Mouse (Mus musculus) liver, embryonic 14.5 days (tissue): ENCODE results near the gene Nfasc. TPM values are rescaled to one million over a fixed set of nuclear protein-coding genes. Genes with fewer than 3 reads are reported as not detected.
A peak's percentile ranks its signal among the peaks of the same experiment; 100 is the strongest.

ENCODE experiments used
- ATAC-seq: fragments of 200-750 bp; cut with Nextera tagmentation; 2 replicates; pipeline ENCODE4 v1.8.0; 2017; ENCODE audit warnings: moderate number of reproducible peaks, mild to moderate bottlenecking, moderate library complexity; ENCODE audit not compliant: insufficient read depth
- DNase-seq, 3 experiments: peaks; one replicate each; pipeline ENCODE4 v3.0.0-alpha.2; 2012 to 2013; ENCODE audit warnings: low read depth in 3 of 3, low spot score in 3 of 3
- H3K27ac ChIP-seq: fragments of 300-500 bp; sonication (generic); 2 replicates; pipeline ENCODE4 v1.5.1; 2014; ENCODE audit warnings: moderate library complexity, mild to moderate bottlenecking, control low read depth, inconsistent platforms
- H3K27me3 ChIP-seq: fragments of 300-500 bp; sonication (generic); 2 replicates; pipeline ENCODE4 v1.6.1; 2014; ENCODE audit warnings: mild to moderate bottlenecking, low read length, moderate library complexity; ENCODE audit not compliant: control insufficient read depth, insufficient read depth
- H3K36me3 ChIP-seq: fragments of 300-500 bp; sonication (generic); replicated peaks from 2 replicates; pipeline ENCODE4 v1.6.1; 2014; ENCODE audit warnings: low read depth; ENCODE audit not compliant: control insufficient read depth, insufficient read depth
- H3K4me1 ChIP-seq, 2 experiments: fragments of 200-500 bp in 1 of 2; fragments of 300-500 bp in 1 of 2; sonication (generic) in 1 of 2; replicated peaks; 2 replicates each; pipeline ENCODE4 v1.6.1; 2012 to 2014; ENCODE audit warnings: antibody characterized with exemption in 1 of 2, inconsistent platforms in 1 of 2, low read length in 1 of 2; ENCODE audit not compliant: control insufficient read depth in 2 of 2, insufficient read depth in 2 of 2
- H3K4me2 ChIP-seq: fragments of 300-500 bp; sonication (generic); 2 replicates; pipeline ENCODE4 v1.6.1; 2014; ENCODE audit warnings: low read depth, mild to moderate bottlenecking, control low read depth, moderate library complexity
- H3K4me3 ChIP-seq, 2 experiments: fragments of 200-500 bp in 1 of 2; fragments of 300-500 bp in 1 of 2; sonication (generic) in 1 of 2; 2 replicates each; pipeline ENCODE4 v1.5.1; 2012 to 2014; ENCODE audit warnings: low read depth in 2 of 2, low read length in 2 of 2, mild to moderate bottlenecking in 2 of 2, control low read depth in 1 of 2, inconsistent platforms in 1 of 2, moderate library complexity in 1 of 2; ENCODE audit not compliant: insufficient read depth in 1 of 2
- H3K9ac ChIP-seq: fragments of 300-500 bp; sonication (generic); replicated peaks from 2 replicates; pipeline ENCODE4 v1.6.1; 2014; ENCODE audit warnings: mild to moderate bottlenecking, control low read depth, moderate library complexity
- H3K9me3 ChIP-seq: fragments of 300-500 bp; sonication (generic); 2 replicates; pipeline ENCODE4 v1.6.1; 2016; ENCODE audit warnings: low read length, mixed read lengths; ENCODE audit not compliant: control insufficient read depth
- CTCF ChIP-seq: IDR thresholded peaks from 2 replicates; pipeline ENCODE4 v1.5.1; 2016; ENCODE audit warnings: antibody characterized with exemption, low read depth, control low read depth
- EP300 ChIP-seq: IDR thresholded peaks from 2 replicates; pipeline ENCODE4 v1.6.1; 2016; ENCODE audit warnings: antibody characterized with exemption, low read depth
- WGBS: fragments of 180-500 bp; shearing (Covaris S2); extraction: QIAGEN DNeasy Blood & Tissue Kit; methylation state at CpG from one replicate; pipeline ENCODE4 v1.1.7; 2014; ENCODE audit not compliant: insufficient replicate concordance; 5-methylcytosine and 5-hydroxymethylcytosine counted together
- polyA plus RNA-seq, 2 experiments: library from polyadenylated mRNA; depleted of rRNA in 1 of 2; stranded (reverse) in 1 of 2; unstranded in 1 of 2; fragments of >200 nt; fragmentation: Nextera tagmentation in 1 of 2; extraction: Ambion mirVana in 1 of 2; gene quantifications; 2 replicates each; pipeline versions ENCODE4 v1.2.1 to v1.2.3; 2012 to 2014

Nfasc gene
- polyA plus RNA-seq, 2 experiments, result 0.01 to 0.05 TPM

DNA sequence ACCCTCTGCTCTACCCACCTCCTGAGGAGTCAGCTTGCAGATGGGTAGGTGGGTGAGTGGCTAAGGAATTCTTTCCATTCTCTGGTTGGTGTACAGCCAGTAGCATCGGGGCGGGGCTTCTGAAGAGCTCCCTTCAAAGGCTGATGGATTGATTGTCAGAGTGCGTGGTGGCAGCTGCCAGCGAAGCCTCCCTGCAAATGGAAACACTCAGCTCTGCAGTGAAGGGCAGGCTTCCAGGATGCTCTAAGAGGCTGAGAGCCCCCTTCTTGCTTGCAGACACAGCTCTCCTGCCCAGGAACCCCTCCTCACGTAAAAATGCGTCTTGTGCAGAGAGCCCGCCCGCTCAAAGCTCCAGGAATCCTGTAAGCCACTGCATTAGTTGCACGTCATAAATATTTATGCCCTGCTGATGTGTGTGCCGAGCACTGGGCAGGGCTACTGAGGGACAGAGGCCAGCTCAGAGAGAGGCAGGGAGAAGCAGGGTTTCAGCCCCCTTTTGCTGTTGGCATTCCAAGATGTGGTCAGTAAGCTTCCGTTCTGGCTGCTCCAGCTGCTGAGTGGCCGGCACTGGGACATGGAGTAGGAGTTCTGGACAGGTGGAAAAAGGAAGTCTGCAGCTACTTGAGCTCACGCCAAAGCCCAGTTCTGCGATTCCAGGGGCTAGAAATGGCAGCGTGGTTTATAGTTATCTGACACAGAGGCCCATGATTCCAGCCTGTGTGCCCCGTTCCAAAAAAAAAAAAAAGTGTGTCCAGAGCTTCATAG, 24.5 kb upstream of the Nfasc start:
- no peak overlapping the region for H3K27ac ChIP-seq
- DNase-seq, result no peak
- no peak overlapping the region for H3K4me3 ChIP-seq
- TF ChIP-seq EP300 (no peak), CTCF (no peak)
- no peak overlapping the region for H3K9ac ChIP-seq
- ATAC-seq, result no peak
- H3K36me3 ChIP-seq, result no peaks in the 10 kb centered on the region
- 29% methylated on average over 16 of the region's 16 CpGs for WGBS
- H3K27me3 ChIP-seq, result no peaks in the 10 kb centered on the region
- H3K9me3 ChIP-seq, result no peaks in the 10 kb centered on the region
- H3K4me1 ChIP-seq, result no peaks in the 10 kb centered on the region
- no peak overlapping the region for H3K4me2 ChIP-seq

DNA sequence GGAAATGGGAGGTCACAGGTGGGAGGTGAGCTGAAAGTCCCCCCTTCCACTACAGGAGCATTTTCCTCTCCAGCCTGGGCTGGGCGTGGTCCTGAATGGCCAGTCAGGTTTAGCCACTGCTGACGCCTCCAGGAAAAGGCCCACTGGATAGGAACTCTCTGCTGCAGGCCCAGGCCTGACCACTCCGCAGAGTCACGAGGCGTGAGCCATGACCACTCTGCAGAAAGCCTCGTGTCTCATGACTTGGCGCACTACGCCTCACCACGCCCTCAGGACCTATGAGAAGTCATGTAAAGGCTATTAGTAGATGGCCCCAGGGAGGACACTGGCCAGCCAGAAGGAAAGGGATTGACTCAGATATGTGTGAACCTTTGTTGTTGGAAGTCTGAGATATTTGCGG, 23.6 kb upstream of the Nfasc start:
- Histone ChIP-seq H3K4me2 (no peak overlapping the region), H3K4me1 (no peaks in the 10 kb centered on the region), H3K9ac (no peak overlapping the region), H3K36me3 (no peaks in the 10 kb centered on the region), H3K4me3 (no peak overlapping the region), H3K27me3 (no peaks in the 10 kb centered on the region), H3K9me3 (no peaks in the 10 kb centered on the region), H3K27ac (no peak overlapping the region)
- 63% methylated on average over 10 of the region's 10 CpGs for WGBS
- DNase-seq (no peak), ATAC-seq (no peak)
- TF ChIP-seq EP300 (no peak), CTCF (no peak)

DNA sequence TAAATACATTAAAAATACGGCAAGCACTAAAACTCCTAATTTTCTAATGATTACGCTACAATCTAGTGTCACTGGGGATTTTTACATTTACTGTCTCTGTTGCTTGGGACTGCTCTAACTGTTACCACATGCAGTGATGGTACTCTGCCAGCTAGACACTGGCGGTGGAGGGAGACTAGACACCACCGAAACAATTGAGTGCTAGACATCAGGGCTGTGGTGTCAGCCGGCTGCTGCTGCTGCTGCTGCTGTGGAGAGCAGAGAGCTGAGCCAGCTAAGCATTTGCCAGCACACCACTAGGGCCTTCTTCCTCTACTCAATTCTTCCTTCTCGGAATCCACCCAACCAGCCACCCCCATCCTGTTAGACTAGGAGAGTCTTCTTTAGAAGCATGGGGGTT, 17.8 kb upstream of the Nfasc start:
- no peaks in the 10 kb centered on the region for H3K4me1 ChIP-seq
- H3K9ac ChIP-seq, result no peak overlapping the region
- no peaks in the 10 kb centered on the region for H3K27me3 ChIP-seq
- no peak overlapping the region for H3K27ac ChIP-seq
- no peaks in the 10 kb centered on the region for H3K36me3 ChIP-seq
- H3K4me3 ChIP-seq, result no peak overlapping the region
- DNase-seq (no peak), ATAC-seq (no peak)
- TF ChIP-seq CTCF (no peak), EP300 (no peak)
- no peak overlapping the region for H3K4me2 ChIP-seq
- no peaks in the 10 kb centered on the region for H3K9me3 ChIP-seq
- WGBS, result 60% methylated on average over 6 of the region's 6 CpGs

DNA sequence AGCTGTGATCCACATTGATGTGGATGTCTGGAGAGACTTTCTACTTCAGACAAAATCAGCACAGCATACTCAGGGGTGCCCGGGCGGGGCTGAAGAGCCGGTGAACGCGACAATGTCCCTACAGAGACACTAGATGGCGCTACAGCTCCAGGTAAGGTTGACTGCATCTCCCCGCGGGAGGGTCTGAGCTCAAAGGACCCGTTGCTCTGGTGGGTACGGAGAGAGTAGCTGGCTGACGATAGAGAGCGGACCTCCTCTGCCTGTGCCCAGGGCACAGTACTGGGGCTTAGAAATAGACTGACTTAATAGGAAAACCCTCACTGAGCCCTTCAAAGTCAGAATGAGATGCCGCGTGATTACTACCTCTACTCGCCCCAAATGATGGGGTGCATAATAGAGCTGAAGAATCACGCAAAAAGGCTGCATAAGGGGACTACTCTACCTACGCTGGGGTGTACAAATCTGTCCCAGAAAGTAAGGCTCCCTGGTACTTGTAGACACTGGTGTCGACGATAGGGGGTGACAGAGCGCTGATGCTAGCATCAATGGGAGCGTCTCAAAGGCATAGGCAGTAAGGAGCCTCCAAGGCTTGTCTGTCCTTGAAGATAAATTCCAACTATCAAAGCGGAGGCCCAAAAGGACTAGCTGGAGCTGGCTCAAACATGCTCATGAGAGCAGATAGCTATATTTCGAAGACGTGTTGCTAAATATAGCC, 17.2 kb upstream of the Nfasc start:
- H3K4me3 ChIP-seq, result no peak overlapping the region
- H3K4me2 ChIP-seq, result no peak overlapping the region
- ATAC-seq (no peak), DNase-seq (peak in 1 of 3 experiments; percentile 11)
- H3K27ac ChIP-seq, result no peak overlapping the region
- 7% methylated on average over 24 of the region's 24 CpGs for WGBS
- TF ChIP-seq CTCF (peak; percentile 71), EP300 (no peak)
- no peaks in the 10 kb centered on the region for H3K9me3 ChIP-seq
- no peak overlapping the region for H3K9ac ChIP-seq
- H3K36me3 ChIP-seq, result no peaks in the 10 kb centered on the region
- H3K4me1 ChIP-seq, result no peaks in the 10 kb centered on the region
- no peaks in the 10 kb centered on the region for H3K27me3 ChIP-seq

DNA sequence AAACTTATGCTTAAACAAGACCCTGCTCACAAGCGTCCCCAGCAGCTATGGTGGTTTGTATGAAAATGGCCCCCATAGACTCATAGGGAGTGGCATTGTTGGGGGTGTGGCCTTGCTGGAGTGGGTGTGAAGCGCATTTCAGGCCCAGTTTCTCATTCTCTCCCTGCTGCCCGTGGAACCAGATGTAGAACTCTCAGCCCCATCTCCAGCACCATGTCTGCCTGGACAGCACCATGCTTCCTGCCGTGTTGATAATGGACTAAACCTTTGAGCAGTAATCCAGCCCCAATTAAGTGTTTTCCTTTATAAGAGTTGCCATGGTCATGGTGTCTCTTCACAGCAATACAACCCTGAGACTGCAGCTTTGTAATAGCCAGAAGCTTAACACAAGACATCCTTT, 13.6 kb upstream of the Nfasc start:
- ATAC-seq (no peak), DNase-seq (no peak)
- no peak overlapping the region for H3K4me2 ChIP-seq
- 48% methylated on average over 4 of the region's 4 CpGs for WGBS
- no peaks in the 10 kb centered on the region for H3K27me3 ChIP-seq
- no peaks in the 10 kb centered on the region for H3K36me3 ChIP-seq
- TF ChIP-seq EP300, result no peak
- TF ChIP-seq CTCF, result no peak
- no peak overlapping the region for H3K9ac ChIP-seq
- H3K4me1 ChIP-seq, result no peaks in the 10 kb centered on the region
- no peak overlapping the region for H3K27ac ChIP-seq
- no peaks in the 10 kb centered on the region for H3K9me3 ChIP-seq
- H3K4me3 ChIP-seq, result no peak overlapping the region
